Mouse (Mus musculus): ENCODE results near the gene Aup1.

GRCm38 (mm10) chr6:83008659-83009058 is 45.7 kb upstream of the Aup1 start:
- TF ChIP-seq CTCF (IDR thresholded peaks at IDR 0.05; ENCODE audit: borderline replicate concordance, insufficient read depth, low read length) (no peak), POLR2A (IDR thresholded peaks at IDR 0.05; ENCODE audit: low read depth, low read length) (no peak)

All from embryonic fibroblast, embryonic 13.5 days (primary cell).